Mouse (Mus musculus) mouse embryonic stem cell (cell line): Measurements from ENCODE around the gene Cdh1.

Experiments
- in situ Hi-C, 2 experiments: fragments of 300-500 bp; cut with MboI; formaldehyde crosslinking; loops; 1 replicate in 1 of 2; 3 replicates in 1 of 2; pipeline ENCODE4 v1.14.3; 2019 to 2020; ENCODE audit warnings: low sequenced_read_pairs in 2 of 2, low pct_unique_long_range_greater_than_20kb in 1 of 2, mixed read lengths in 1 of 2; ENCODE audit not compliant: unreplicated experiment in 1 of 2

Cdh1 gene

GRCm38 (mm10) chr8:106638768-106639295 lies 35.7 kb downstream of the Cdh1 start:
- in situ Hi-C loops, result no loop called here

GRCm38 (mm10) chr8:106640212-106640611 lies 37.1 kb downstream of the Cdh1 start:
- in situ Hi-C loops, result no loop called here

GRCm38 (mm10) chr8:106640921-106641320 lies 37.8 kb downstream of the Cdh1 start:
- in situ Hi-C loops, result no loop called here

- in situ Hi-C loops, result no loop called here
Observed at GRCm38 (mm10) chr8:106642172-106642571, 39.0 kb downstream of the Cdh1 start.

- in situ Hi-C loops, result no loop called here
Observed at GRCm38 (mm10) chr8:106643100-106643499, 39.9 kb downstream of the Cdh1 start.

GRCm38 (mm10) chr8:106644957-106645356 lies 41.8 kb downstream of the Cdh1 start:
- in situ Hi-C loops, result loop anchor here in 1 of 2 experiments (5.0 kb wide), 1 partner anchor 78 kb away; no protein-coding TSS in a partner anchor

- in situ Hi-C loops, result loop anchor here in 1 of 2 experiments (5.0 kb wide), 1 partner anchor 79 kb away; no protein-coding TSS in a partner anchor
Observed at GRCm38 (mm10) chr8:106646153-106646552, 43.0 kb downstream of the Cdh1 start.

GRCm38 (mm10) chr8:106646731-106647130 lies 43.6 kb downstream of the Cdh1 start:
- in situ Hi-C loops, result loop anchor here in 1 of 2 experiments (5.0 kb wide), 1 partner anchor 79 kb away; no protein-coding TSS in a partner anchor

GRCm38 (mm10) chr8:106647387-106647786 lies 44.2 kb downstream of the Cdh1 start:
- in situ Hi-C loops, result loop anchor here in 1 of 2 experiments (5.0 kb wide), 1 partner anchor 80 kb away; no protein-coding TSS in a partner anchor

- in situ Hi-C loops, result loop anchor here in 1 of 2 experiments (5.0 kb wide), 1 partner anchor 81 kb away; no protein-coding TSS in a partner anchor
Observed at GRCm38 (mm10) chr8:106648421-106648820, 45.3 kb downstream of the Cdh1 start.

- in situ Hi-C loops, result loop anchor here (10.0 to 25.0 kb wide), 2 partner anchors 237 to 240 kb away; partner anchors contain the start of gene Zfp90 (in 2 of the 2)
Observed at GRCm38 (mm10) chr8:106651994-106652393, 48.8 kb downstream of the Cdh1 start.

- in situ Hi-C loops, result loop anchor here (5.0 to 25.0 kb wide), 3 partner anchors 89 to 244 kb away; partner anchors contain the start of gene Zfp90 (in 2 of the 2)
Observed at GRCm38 (mm10) chr8:106656046-106656445, 52.9 kb downstream of the Cdh1 start.

- in situ Hi-C loops, result loop anchor here in 1 of 2 experiments (25.0 kb wide), 1 partner anchor 260 kb away; the partner anchor contains the start of gene Zfp90
Observed at GRCm38 (mm10) chr8:106672786-106673185, 69.6 kb downstream of the Cdh1 start.

GRCm38 (mm10) chr8:106674318-106674717 lies 71.2 kb downstream of the Cdh1 start:
- in situ Hi-C loops, result loop anchor here in 1 of 2 experiments (25.0 kb wide), 1 partner anchor 262 kb away; the partner anchor contains the start of gene Zfp90

- in situ Hi-C loops, result loop anchor here in 1 of 2 experiments (25.0 kb wide), 1 partner anchor 263 kb away; the partner anchor contains the start of gene Zfp90
Observed at GRCm38 (mm10) chr8:106674894-106675293, 71.7 kb downstream of the Cdh1 start.

- in situ Hi-C loops, result no loop called here
Observed at GRCm38 (mm10) chr8:106682971-106683668, 80.0 kb downstream of the Cdh1 start, which contains the start of gene Tango6. TSS of gene Tango6 (plus strand) at chr8:106683068.

GRCm38 (mm10) chr8:106684387-106684786 lies 81.2 kb downstream of the Cdh1 start:
- in situ Hi-C loops, result no loop called here

GRCm38 (mm10) chr8:106687479-106687878 lies 84.3 kb downstream of the Cdh1 start:
- in situ Hi-C loops, result no loop called here

GRCm38 (mm10) chr8:106697748-106698248 lies 94.6 kb downstream of the Cdh1 start:
- in situ Hi-C loops, result loop anchor here (5.0 to 10.0 kb wide), 2 partner anchors 187 to 190 kb away; no protein-coding TSS in a partner anchor
